Mouse (Mus musculus): ENCODE measurements at regions not wholly inside any gene's neighbourhood (a gene's known extent, or its start where the extent isn't known, plus 50 kb on each side); places are given as distances from the start of the nearest gene placed in this dataset.
A peak's percentile ranks its signal among the peaks of the same experiment; 100 is the strongest.

- H3K36me3 ChIP-seq (ENCODE audit: control insufficient read depth, insufficient read depth, low read length): no peaks in the 10 kb centered on the region
- peak; percentile 60; the same call in 1 of the 2 replicates for ATAC-seq (replicated peaks; ENCODE audit: low FRiP score)
- H3K9ac ChIP-seq (ENCODE audit: low read depth, low read length): no peak overlapping the region
- no peaks in the 10 kb centered on the region for H3K4me1 ChIP-seq (replicated peaks; ENCODE audit: control insufficient read depth, insufficient read depth, low read length)
- H3K27me3 ChIP-seq (replicated peaks; ENCODE audit: control insufficient read depth, insufficient read depth, low read length): no peaks in the 10 kb centered on the region
- no peak overlapping the region for H3K27ac ChIP-seq (ENCODE audit: low read depth, low read length)
- DNase-seq (ENCODE audit: low spot score): no peak
- no peak overlapping the region for H3K4me3 ChIP-seq (ENCODE audit: low read depth, low read length)
- WGBS: 25% methylated on average over 2 of the region's 2 CpGs
- H3K4me2 ChIP-seq: no peak overlapping the region
- no peaks in the 10 kb centered on the region for H3K9me3 ChIP-seq (ENCODE audit: control insufficient read depth, low read length)
Measured at GRCm38 (mm10) chr15:67434284-67434683, 933.6 kb upstream of the Lrrc6 start.

GRCm38 (mm10) chr15:67423922-67424321 lies 923.2 kb upstream of the Lrrc6 start:
- no peak for DNase-seq (ENCODE audit: low spot score)
- no peaks in the 10 kb centered on the region for H3K27me3 ChIP-seq (replicated peaks; ENCODE audit: control insufficient read depth, insufficient read depth, low read length)
- WGBS: 40% methylated on average over 3 of the region's 3 CpGs

GRCm38 (mm10) chr15:67422277-67422953 lies 921.7 kb upstream of the Lrrc6 start:
- H3K36me3 ChIP-seq (ENCODE audit: control insufficient read depth, insufficient read depth, low read length): no peaks in the 10 kb centered on the region
- H3K4me3 ChIP-seq (ENCODE audit: low read depth, low read length): no peak overlapping the region
- H3K4me1 ChIP-seq (replicated peaks; ENCODE audit: control insufficient read depth, insufficient read depth, low read length): no peaks in the 10 kb centered on the region
- DNase-seq (ENCODE audit: low spot score) (no peak), ATAC-seq (replicated peaks; ENCODE audit: low FRiP score) (no peak)
- H3K27me3 ChIP-seq (replicated peaks; ENCODE audit: control insufficient read depth, insufficient read depth, low read length): no peaks in the 10 kb centered on the region
- no peak overlapping the region for H3K9ac ChIP-seq (ENCODE audit: low read depth, low read length)
- 76% methylated on average over 8 of the region's 8 CpGs for WGBS
- no peaks in the 10 kb centered on the region for H3K9me3 ChIP-seq (ENCODE audit: control insufficient read depth, low read length)
- H3K27ac ChIP-seq (ENCODE audit: low read depth, low read length): no peak overlapping the region
- no peak overlapping the region for H3K4me2 ChIP-seq

More at GRCm38 (mm10) chr15:67423922-67424321, 923.2 kb upstream of the Lrrc6 start:
- Histone ChIP-seq H3K4me2 (no peak overlapping the region), H3K4me3 (ENCODE audit: low read depth, low read length) (no peak overlapping the region), H3K4me1 (replicated peaks; ENCODE audit: control insufficient read depth, insufficient read depth, low read length) (no peaks in the 10 kb centered on the region), H3K27ac (ENCODE audit: low read depth, low read length) (no peak overlapping the region), H3K36me3 (ENCODE audit: control insufficient read depth, insufficient read depth, low read length) (no peaks in the 10 kb centered on the region), H3K9me3 (ENCODE audit: control insufficient read depth, low read length) (no peaks in the 10 kb centered on the region), H3K9ac (ENCODE audit: low read depth, low read length) (no peak overlapping the region)
- no peak for ATAC-seq (replicated peaks; ENCODE audit: low FRiP score)

- Histone ChIP-seq H3K9me3 (ENCODE audit: control insufficient read depth, low read length) (no peaks in the 10 kb centered on the region), H3K27ac (ENCODE audit: low read depth, low read length) (no peak overlapping the region), H3K4me2 (no peak overlapping the region), H3K36me3 (ENCODE audit: control insufficient read depth, insufficient read depth, low read length) (no peaks in the 10 kb centered on the region), H3K4me3 (ENCODE audit: low read depth, low read length) (no peak overlapping the region), H3K9ac (ENCODE audit: low read depth, low read length) (no peak overlapping the region), H3K4me1 (replicated peaks; ENCODE audit: control insufficient read depth, insufficient read depth, low read length) (no peaks in the 10 kb centered on the region), H3K27me3 (replicated peaks; ENCODE audit: control insufficient read depth, insufficient read depth, low read length) (no peaks in the 10 kb centered on the region)
- ATAC-seq (replicated peaks; ENCODE audit: low FRiP score) (no peak), DNase-seq (ENCODE audit: low spot score) (no peak)
- 82% methylated on average over 6 of the region's 6 CpGs for WGBS
Measured at GRCm38 (mm10) chr15:67420776-67421175, 920.1 kb upstream of the Lrrc6 start.

- Histone ChIP-seq H3K4me3 (ENCODE audit: low read depth, low read length) (no peak overlapping the region), H3K27me3 (replicated peaks; ENCODE audit: control insufficient read depth, insufficient read depth, low read length) (no peaks in the 10 kb centered on the region), H3K9me3 (ENCODE audit: control insufficient read depth, low read length) (no peaks in the 10 kb centered on the region), H3K27ac (ENCODE audit: low read depth, low read length) (no peak overlapping the region), H3K4me1 (replicated peaks; ENCODE audit: control insufficient read depth, insufficient read depth, low read length) (no peaks in the 10 kb centered on the region), H3K4me2 (no peak overlapping the region), H3K9ac (ENCODE audit: low read depth, low read length) (no peak overlapping the region), H3K36me3 (ENCODE audit: control insufficient read depth, insufficient read depth, low read length) (no peaks in the 10 kb centered on the region)
- DNase-seq (ENCODE audit: low spot score): no peak
- ATAC-seq (replicated peaks; ENCODE audit: low FRiP score): no peak
- WGBS: 88% methylated on average over 1 of the region's 1 CpGs
Measured at GRCm38 (mm10) chr15:67419733-67420132, 919.0 kb upstream of the Lrrc6 start.

- ATAC-seq (replicated peaks; ENCODE audit: low FRiP score) (no peak), DNase-seq (ENCODE audit: low spot score) (no peak)
- H3K36me3 ChIP-seq (ENCODE audit: control insufficient read depth, insufficient read depth, low read length): no peaks in the 10 kb centered on the region
- no peaks in the 10 kb centered on the region for H3K4me1 ChIP-seq (replicated peaks; ENCODE audit: control insufficient read depth, insufficient read depth, low read length)
- H3K4me2 ChIP-seq: no peak overlapping the region
- H3K9me3 ChIP-seq (ENCODE audit: control insufficient read depth, low read length): no peaks in the 10 kb centered on the region
- H3K4me3 ChIP-seq (ENCODE audit: low read depth, low read length): no peak overlapping the region
- no peak overlapping the region for H3K27ac ChIP-seq (ENCODE audit: low read depth, low read length)
- H3K9ac ChIP-seq (ENCODE audit: low read depth, low read length): no peak overlapping the region
- H3K27me3 ChIP-seq (replicated peaks; ENCODE audit: control insufficient read depth, insufficient read depth, low read length): no peaks in the 10 kb centered on the region
- WGBS: 74% methylated on average over 2 of the region's 2 CpGs
Measured at GRCm38 (mm10) chr15:67417742-67418163, 917.0 kb upstream of the Lrrc6 start.

GRCm38 (mm10) chr15:67415840-67416239 lies 915.1 kb upstream of the Lrrc6 start:
- no peak overlapping the region for H3K4me3 ChIP-seq (ENCODE audit: low read depth, low read length)
- DNase-seq (ENCODE audit: low spot score) (no peak), ATAC-seq (replicated peaks; ENCODE audit: low FRiP score) (no peak)
- H3K9ac ChIP-seq (ENCODE audit: low read depth, low read length): no peak overlapping the region
- H3K27me3 ChIP-seq (replicated peaks; ENCODE audit: control insufficient read depth, insufficient read depth, low read length): no peaks in the 10 kb centered on the region
- no peaks in the 10 kb centered on the region for H3K36me3 ChIP-seq (ENCODE audit: control insufficient read depth, insufficient read depth, low read length)
- no peak overlapping the region for H3K27ac ChIP-seq (ENCODE audit: low read depth, low read length)
- WGBS: 70% methylated on average over 2 of the region's 2 CpGs
- no peaks in the 10 kb centered on the region for H3K9me3 ChIP-seq (ENCODE audit: control insufficient read depth, low read length)
- no peaks in the 10 kb centered on the region; the same call in 1 of the 2 replicates for H3K4me1 ChIP-seq (replicated peaks; ENCODE audit: control insufficient read depth, insufficient read depth, low read length)
- H3K4me2 ChIP-seq: no peak overlapping the region

GRCm38 (mm10) chr15:67414371-67414930 lies 913.7 kb upstream of the Lrrc6 start:
- ATAC-seq (replicated peaks; ENCODE audit: low FRiP score) (no peak), DNase-seq (ENCODE audit: low spot score) (no peak)
- Histone ChIP-seq H3K4me3 (ENCODE audit: low read depth, low read length) (no peak overlapping the region), H3K27ac (ENCODE audit: low read depth, low read length) (no peak overlapping the region), H3K9me3 (ENCODE audit: control insufficient read depth, low read length) (no peaks in the 10 kb centered on the region), H3K36me3 (ENCODE audit: control insufficient read depth, insufficient read depth, low read length) (no peaks in the 10 kb centered on the region), H3K9ac (ENCODE audit: low read depth, low read length) (no peak overlapping the region), H3K27me3 (replicated peaks; ENCODE audit: control insufficient read depth, insufficient read depth, low read length) (no peaks in the 10 kb centered on the region), H3K4me2 (no peak overlapping the region), H3K4me1 (replicated peaks; ENCODE audit: control insufficient read depth, insufficient read depth, low read length) (peaks cover 5% of the 10 kb centered on the region)
- WGBS: 54% methylated on average over 3 of the region's 3 CpGs

GRCm38 (mm10) chr15:67413581-67413980 lies 912.9 kb upstream of the Lrrc6 start:
- 70% methylated on average over 3 of the region's 3 CpGs for WGBS
- H3K27ac ChIP-seq (ENCODE audit: low read depth, low read length): no peak overlapping the region
- no peaks in the 10 kb centered on the region for H3K36me3 ChIP-seq (ENCODE audit: control insufficient read depth, insufficient read depth, low read length)
- no peak overlapping the region for H3K4me2 ChIP-seq
- ATAC-seq (replicated peaks; ENCODE audit: low FRiP score) (no peak), DNase-seq (ENCODE audit: low spot score) (no peak)
- H3K27me3 ChIP-seq (replicated peaks; ENCODE audit: control insufficient read depth, insufficient read depth, low read length): no peaks in the 10 kb centered on the region
- no peaks in the 10 kb centered on the region for H3K9me3 ChIP-seq (ENCODE audit: control insufficient read depth, low read length)
- no peak overlapping the region for H3K4me3 ChIP-seq (ENCODE audit: low read depth, low read length)
- no peak overlapping the region for H3K9ac ChIP-seq (ENCODE audit: low read depth, low read length)
- H3K4me1 ChIP-seq (replicated peaks; ENCODE audit: control insufficient read depth, insufficient read depth, low read length): peaks cover 5% of the 10 kb centered on the region
